Mouse (Mus musculus): ENCODE results near the gene Arel1. TPM values are rescaled to one million over a fixed set of nuclear protein-coding genes. Genes with fewer than 3 reads are reported as not detected.
A peak's percentile ranks its signal among the peaks of the same experiment; 100 is the strongest.

Arel1 gene
- polyA plus RNA-seq, 1 experiment from 2014 or later = 13.5 TPM

- Histone ChIP-seq H3K4me3 (ENCODE audit: low read depth, low read length) (no peak overlapping the region), H3K9me3 (ENCODE audit: control insufficient read depth, low read length) (no peaks in the 10 kb centered on the region), H3K27ac (ENCODE audit: low read depth) (no peak overlapping the region), H3K4me1 (replicated peaks; ENCODE audit: control insufficient read depth, insufficient read depth, low read length) (no peaks in the 10 kb centered on the region), H3K36me3 (ENCODE audit: control insufficient read depth, insufficient read depth, low read length) (no peaks in the 10 kb centered on the region), H3K27me3 (replicated peaks; ENCODE audit: control insufficient read depth, insufficient read depth, low read length) (peaks cover 14% of the 10 kb centered on the region), H3K4me2 (ENCODE audit: low read length) (no peak overlapping the region), H3K9ac (ENCODE audit: low read length) (no peak overlapping the region)
- no peak for ATAC-seq (replicated peaks; ENCODE audit: low FRiP score, low TSS enrichment, low read depth)
- no peak for DNase-seq (ENCODE audit: low spot score)
- WGBS = 83% methylated on average over 4 of the region's 4 CpGs
These were observed 87.9 kb downstream of the Arel1 start for GRCm38 (mm10) chr12:84882796-84883195.

GRCm38 (mm10) chr12:84880091-84880490 is 90.6 kb downstream of the Arel1 start:
- no peak overlapping the region for H3K4me3 ChIP-seq (ENCODE audit: low read depth, low read length)
- H3K27me3 ChIP-seq (replicated peaks; ENCODE audit: control insufficient read depth, insufficient read depth, low read length) = peaks cover 41% of the 10 kb centered on the region
- no peak for DNase-seq (ENCODE audit: low spot score)
- no peak for ATAC-seq (replicated peaks; ENCODE audit: low FRiP score, low TSS enrichment, low read depth)
- no peak overlapping the region for H3K27ac ChIP-seq (ENCODE audit: low read depth)
- no peaks in the 10 kb centered on the region for H3K9me3 ChIP-seq (ENCODE audit: control insufficient read depth, low read length)
- H3K4me2 ChIP-seq (ENCODE audit: low read length) = no peak overlapping the region
- no peaks in the 10 kb centered on the region for H3K36me3 ChIP-seq (ENCODE audit: control insufficient read depth, insufficient read depth, low read length)
- peaks cover 13% of the 10 kb centered on the region for H3K4me1 ChIP-seq (replicated peaks; ENCODE audit: control insufficient read depth, insufficient read depth, low read length)
- WGBS = 56% methylated on average over 11 of the region's 11 CpGs
- H3K9ac ChIP-seq (ENCODE audit: low read length) = no peak overlapping the region

GRCm38 (mm10) chr12:84876481-84877121 is 94.1 kb downstream of the Arel1 start, which contains the start of gene Ltbp2:
TSS of gene Ltbp2 (minus strand) at chr12:84876532.
- no peak within 1 kb of the TSS for H3K9ac ChIP-seq (ENCODE audit: low read length)

GRCm38 (mm10) chr12:84875761-84876480 is 94.8 kb downstream of the Arel1 start:
- Histone ChIP-seq H3K4me1 (replicated peaks; ENCODE audit: control insufficient read depth, insufficient read depth, low read length) (peaks cover 13% of the 10 kb centered on the region), H3K27me3 (replicated peaks; ENCODE audit: control insufficient read depth, insufficient read depth, low read length) (peaks cover 61% of the 10 kb centered on the region), H3K27ac (ENCODE audit: low read depth) (no peak overlapping the region), H3K36me3 (ENCODE audit: control insufficient read depth, insufficient read depth, low read length) (no peaks in the 10 kb centered on the region), H3K4me3 (ENCODE audit: low read depth, low read length) (peak overlapping the region; percentile 32), H3K9ac (ENCODE audit: low read length) (no peak overlapping the region), H3K4me2 (ENCODE audit: low read length) (peak overlapping the region; percentile 51), H3K9me3 (ENCODE audit: control insufficient read depth, low read length) (no peaks in the 10 kb centered on the region)
- WGBS = under 1% methylated on average over 59 of the region's 59 CpGs
- ATAC-seq (replicated peaks; ENCODE audit: low FRiP score, low TSS enrichment, low read depth) (no peak; the same call in 1 of the 2 replicates), DNase-seq (ENCODE audit: low spot score) (no peak)

More at GRCm38 (mm10) chr12:84876481-84877121, 94.1 kb downstream of the Arel1 start, which contains the start of gene Ltbp2:
- peak within 1 kb of the TSS; percentile 51 for H3K4me2 ChIP-seq (ENCODE audit: low read length)
- H3K4me3 ChIP-seq (ENCODE audit: low read depth, low read length) = peak within 1 kb of the TSS; percentile 32
- peaks cover 61% of the 10 kb centered on the region for H3K27me3 ChIP-seq (replicated peaks; ENCODE audit: control insufficient read depth, insufficient read depth, low read length)
- ATAC-seq (replicated peaks; ENCODE audit: low FRiP score, low TSS enrichment, low read depth) (peak; percentile 72), DNase-seq (ENCODE audit: low spot score) (peak; percentile 83)
- no peak within 1 kb of the TSS for H3K27ac ChIP-seq (ENCODE audit: low read depth)
- H3K4me1 ChIP-seq (replicated peaks; ENCODE audit: control insufficient read depth, insufficient read depth, low read length) = peaks cover 13% of the 10 kb centered on the region
- no peaks in the 10 kb centered on the region for H3K36me3 ChIP-seq (ENCODE audit: control insufficient read depth, insufficient read depth, low read length)
- H3K9me3 ChIP-seq (ENCODE audit: control insufficient read depth, low read length) = no peaks in the 10 kb centered on the region
- 2% methylated on average over 34 of the region's 34 CpGs for WGBS

GRCm38 (mm10) chr12:84873434-84873833 is 97.3 kb downstream of the Arel1 start:
- 0% methylated on average over 3 of the region's 3 CpGs for WGBS
- Histone ChIP-seq H3K9ac (ENCODE audit: low read length) (no peak overlapping the region), H3K36me3 (ENCODE audit: control insufficient read depth, insufficient read depth, low read length) (no peaks in the 10 kb centered on the region), H3K9me3 (ENCODE audit: control insufficient read depth, low read length) (no peaks in the 10 kb centered on the region), H3K27me3 (replicated peaks; ENCODE audit: control insufficient read depth, insufficient read depth, low read length) (peaks cover 56% of the 10 kb centered on the region), H3K4me2 (ENCODE audit: low read length) (no peak overlapping the region), H3K4me3 (ENCODE audit: low read depth, low read length) (no peak overlapping the region), H3K27ac (ENCODE audit: low read depth) (no peak overlapping the region), H3K4me1 (replicated peaks; ENCODE audit: control insufficient read depth, insufficient read depth, low read length) (peaks cover 13% of the 10 kb centered on the region)
- ATAC-seq (replicated peaks; ENCODE audit: low FRiP score, low TSS enrichment, low read depth) (no peak), DNase-seq (ENCODE audit: low spot score) (no peak)

- WGBS = 66% methylated on average over 2 of the region's 2 CpGs
These were observed 98.4 kb downstream of the Arel1 start for GRCm38 (mm10) chr12:84872310-84872709.

More at GRCm38 (mm10) chr12:84872310-84872709, 98.4 kb downstream of the Arel1 start:
- no peaks in the 10 kb centered on the region for H3K36me3 ChIP-seq (ENCODE audit: control insufficient read depth, insufficient read depth, low read length)
- H3K4me1 ChIP-seq (replicated peaks; ENCODE audit: control insufficient read depth, insufficient read depth, low read length) = peaks cover 13% of the 10 kb centered on the region
- H3K27me3 ChIP-seq (replicated peaks; ENCODE audit: control insufficient read depth, insufficient read depth, low read length) = peaks cover 45% of the 10 kb centered on the region
- H3K9me3 ChIP-seq (ENCODE audit: control insufficient read depth, low read length) = no peaks in the 10 kb centered on the region
- ATAC-seq (replicated peaks; ENCODE audit: low FRiP score, low TSS enrichment, low read depth) = no peak
- H3K4me2 ChIP-seq (ENCODE audit: low read length) = no peak overlapping the region
- DNase-seq (ENCODE audit: low spot score) = no peak
- H3K4me3 ChIP-seq (ENCODE audit: low read depth, low read length) = no peak overlapping the region
- no peak overlapping the region for H3K27ac ChIP-seq (ENCODE audit: low read depth)
- no peak overlapping the region for H3K9ac ChIP-seq (ENCODE audit: low read length)

Other genes starting within 250 kb of the Arel1 start
- 61.0 and 66.1 TPM in 2 replicates for gene Npc2, start 197.7 kb downstream of the Arel1 start, polyA plus RNA-seq (2014; fragmentation: Nextera tagmentation; extraction: Ambion mirVana)
- gene Isca2, start 197.6 kb downstream of the Arel1 start, polyA plus RNA-seq (2014; fragmentation: Nextera tagmentation; extraction: Ambion mirVana) = 135 and 143 TPM in 2 replicates
- 0.63 and 1.0 TPM in 2 replicates for gene Ltbp2, start 94.4 kb downstream of the Arel1 start, polyA plus RNA-seq (2014; fragmentation: Nextera tagmentation; extraction: Ambion mirVana)
- 144 and 149 TPM in 2 replicates for gene Fcf1, start within 50 bp of the Arel1 start, polyA plus RNA-seq (2014; fragmentation: Nextera tagmentation; extraction: Ambion mirVana)
- gene Ylpm1, start 25.4 kb upstream of the Arel1 start, polyA plus RNA-seq (2014; fragmentation: Nextera tagmentation; extraction: Ambion mirVana) = 40.0 and 40.8 TPM in 2 replicates
- gene Prox2, start 139.9 kb upstream of the Arel1 start, polyA plus RNA-seq (2014; fragmentation: Nextera tagmentation; extraction: Ambion mirVana) = 2.2 and 2.7 TPM in 2 replicates
- gene Dlst, start 139.9 kb upstream of the Arel1 start, polyA plus RNA-seq (2014; fragmentation: Nextera tagmentation; extraction: Ambion mirVana) = 110 and 115 TPM in 2 replicates
- gene Rps6kl1, start 180.4 kb upstream of the Arel1 start, polyA plus RNA-seq (2014; fragmentation: Nextera tagmentation; extraction: Ambion mirVana) = 2.9 TPM in 2 replicates
- gene Pgf, start 206.9 kb upstream of the Arel1 start, polyA plus RNA-seq (2014; fragmentation: Nextera tagmentation; extraction: Ambion mirVana) = 19.2 and 20.4 TPM in 2 replicates
- gene Eif2b2, start 248.6 kb upstream of the Arel1 start, polyA plus RNA-seq (2014; fragmentation: Nextera tagmentation; extraction: Ambion mirVana) = 83.5 and 86.2 TPM in 2 replicates